Mouse (Mus musculus) mesoderm, embryonic 11.5 days (tissue): ENCODE measurements around the gene Usp34.
"Not testable (repeated sequence)": the region's sequence is repeated elsewhere in the genome, so short reads cannot be mapped to it uniquely, and the experiment has no call there.

ENCODE experiments used
- DNase-seq: peaks from one replicate; pipeline ENCODE4 v3.0.0-alpha.2; 2012; ENCODE audit warnings: low read depth, low spot score

Gene Usp34

DNA sequence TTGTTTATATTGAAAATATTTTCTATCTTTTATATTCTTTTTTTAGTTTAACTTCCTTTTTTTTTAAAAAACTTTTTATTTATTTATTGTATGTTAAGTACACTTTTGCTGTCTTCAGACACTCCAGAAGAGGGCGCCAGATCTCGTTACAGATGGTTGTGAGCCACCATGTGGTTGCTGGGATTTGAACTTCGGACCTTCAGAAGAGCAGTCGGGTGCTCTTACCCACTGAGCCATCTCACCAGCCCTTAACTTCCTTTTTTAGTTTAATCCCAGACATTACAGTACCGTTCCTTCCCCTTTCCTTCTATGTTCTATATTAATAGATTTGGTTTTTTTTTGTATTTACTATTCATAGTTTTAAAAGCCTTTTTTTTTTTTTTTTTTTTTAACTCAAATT, 50.5 kb downstream of the Usp34 start:
- not testable (repeated sequence) for DNase-seq

DNA sequence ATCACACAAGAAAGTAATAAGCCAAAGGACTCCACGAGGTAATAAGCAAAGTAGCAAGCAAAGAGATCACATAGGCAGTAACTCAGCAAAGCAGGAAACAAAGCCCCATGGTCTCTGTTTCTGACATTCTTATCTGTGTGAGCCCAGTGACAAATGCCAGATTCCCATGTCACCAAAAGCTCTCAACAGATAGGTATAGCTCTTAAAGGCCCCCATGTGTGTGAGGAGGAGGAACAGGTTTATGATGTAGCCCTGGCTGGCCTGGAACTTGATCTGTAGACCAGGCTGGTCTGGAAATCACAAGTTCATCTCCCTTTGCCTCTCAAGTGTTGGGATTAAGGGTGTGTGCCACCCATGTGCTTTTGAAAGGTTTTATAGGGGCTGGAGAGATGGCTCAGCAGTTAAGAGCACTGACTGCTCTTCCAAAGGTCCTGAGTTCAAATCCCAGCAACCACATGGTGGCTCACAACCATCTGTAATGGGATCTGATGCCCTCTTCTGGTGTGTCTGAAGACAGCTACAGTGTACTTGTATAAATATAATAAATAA, 53.1 kb downstream of the Usp34 start:
- DNase-seq = not testable (repeated sequence)

DNA sequence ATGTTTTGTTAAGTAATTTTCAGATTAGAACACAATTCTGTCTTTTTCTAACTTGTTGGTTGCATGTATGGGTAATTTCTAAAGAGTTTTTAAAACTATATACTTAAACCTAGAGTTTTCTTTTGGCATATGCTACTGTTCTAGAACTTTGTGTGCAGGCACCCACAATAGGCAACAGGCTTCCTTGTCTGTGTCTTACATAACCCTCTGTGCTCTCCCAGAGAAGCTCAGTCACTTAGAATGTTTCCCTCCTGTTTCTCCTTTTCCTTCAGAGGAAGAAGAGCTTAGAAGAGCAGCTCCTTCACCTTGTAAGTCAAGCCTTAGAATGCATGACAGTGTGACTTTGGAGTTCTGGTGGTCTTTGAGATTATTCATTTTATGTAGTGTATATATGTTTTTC, 55.6 kb downstream of the Usp34 start:
- no peak for DNase-seq

DNA sequence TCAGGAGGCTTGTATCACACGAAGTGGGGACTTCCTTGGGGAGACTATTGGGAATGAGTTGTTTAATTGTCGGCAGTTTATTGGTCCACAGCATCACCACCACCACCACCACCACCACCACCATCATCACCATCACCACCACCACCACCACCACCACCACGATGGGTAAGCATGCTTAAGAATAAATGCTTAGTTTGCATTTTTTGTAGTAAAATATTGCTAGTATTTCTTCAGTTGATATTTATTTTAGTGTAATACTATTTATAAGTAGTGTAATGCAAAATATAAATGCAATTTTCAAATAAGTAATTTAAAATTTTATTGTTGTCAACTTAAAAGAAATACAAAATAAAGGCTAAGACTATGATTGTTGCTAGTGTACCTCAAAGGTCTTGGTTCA, 57.7 kb downstream of the Usp34 start:
- DNase-seq = no peak

DNA sequence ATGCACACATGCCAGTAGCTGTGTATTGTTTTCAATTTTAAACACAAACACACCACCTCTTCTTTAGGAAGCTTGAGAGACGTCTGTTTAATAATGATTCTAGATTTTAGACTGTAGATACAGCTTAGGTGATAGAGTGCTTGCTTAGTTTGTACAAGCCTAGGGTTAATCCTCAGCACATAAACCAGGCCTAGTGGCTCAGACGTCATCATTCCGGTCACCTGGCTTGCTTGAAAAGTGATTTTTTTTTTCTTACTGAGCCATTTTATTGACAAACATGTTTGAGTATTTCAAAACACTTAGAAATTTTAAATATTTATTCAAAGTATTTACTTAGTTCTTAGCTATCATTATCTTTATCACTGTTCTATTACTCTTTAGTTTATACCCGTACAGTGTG, 65.3 kb downstream of the Usp34 start:
- DNase-seq = no peak

DNA sequence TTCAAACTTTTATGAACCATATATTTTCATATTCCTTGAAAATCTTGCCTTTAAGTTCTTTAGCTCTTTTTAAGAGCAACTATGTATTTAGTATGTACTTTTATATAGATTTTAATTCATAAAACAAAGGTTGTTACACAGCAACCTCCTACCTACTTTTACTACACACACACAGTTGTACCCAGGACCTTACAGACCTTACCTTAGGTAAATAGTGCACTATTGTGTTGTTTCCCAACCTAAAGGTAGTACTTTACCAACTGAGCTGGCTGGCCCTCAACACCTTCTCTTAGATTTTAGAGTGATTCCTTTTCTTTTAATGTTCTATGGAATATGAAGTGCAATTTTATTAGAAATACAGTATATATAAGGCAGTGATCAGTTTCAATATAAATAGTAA, 65.8 kb downstream of the Usp34 start:
- DNase-seq = no peak

DNA sequence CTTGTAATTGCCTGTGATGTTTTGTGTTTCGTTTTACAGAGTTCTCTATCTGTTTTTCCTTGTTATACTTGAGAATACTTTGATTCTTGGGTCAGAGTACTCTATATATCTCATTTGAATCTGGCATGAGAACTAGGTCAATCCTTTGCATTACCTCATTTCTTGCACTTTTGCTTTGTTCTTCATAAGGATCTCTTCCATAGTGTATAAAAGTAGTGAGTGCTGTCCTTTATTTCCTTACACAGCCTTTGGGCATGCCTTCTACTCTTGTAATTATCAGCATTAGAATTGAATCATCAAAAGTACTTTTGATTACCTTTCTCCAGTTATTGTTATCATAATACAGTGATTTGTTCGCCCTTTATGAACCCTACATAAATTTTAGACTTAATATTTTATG, 73.4 kb downstream of the Usp34 start:
- no peak for DNase-seq

DNA sequence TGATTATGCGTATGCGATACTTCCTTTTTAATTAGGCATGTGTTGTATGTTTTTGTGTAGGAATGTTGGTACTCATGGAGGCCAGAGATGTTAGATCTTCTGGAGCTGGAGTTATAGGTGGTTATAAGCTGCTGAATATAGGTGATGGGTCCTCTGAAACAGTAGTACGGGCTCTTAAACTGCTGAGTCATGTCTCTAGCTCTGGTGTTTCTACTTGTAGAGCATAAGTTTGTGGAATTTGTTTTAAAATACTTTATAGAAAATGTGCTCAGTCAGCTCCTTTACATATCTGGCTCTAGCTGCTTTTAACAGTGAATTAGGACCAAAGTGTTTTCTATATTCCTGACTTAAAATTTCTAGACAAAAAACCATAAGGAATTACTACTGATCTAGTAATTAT, 73.9 kb downstream of the Usp34 start:
- no peak for DNase-seq

DNA sequence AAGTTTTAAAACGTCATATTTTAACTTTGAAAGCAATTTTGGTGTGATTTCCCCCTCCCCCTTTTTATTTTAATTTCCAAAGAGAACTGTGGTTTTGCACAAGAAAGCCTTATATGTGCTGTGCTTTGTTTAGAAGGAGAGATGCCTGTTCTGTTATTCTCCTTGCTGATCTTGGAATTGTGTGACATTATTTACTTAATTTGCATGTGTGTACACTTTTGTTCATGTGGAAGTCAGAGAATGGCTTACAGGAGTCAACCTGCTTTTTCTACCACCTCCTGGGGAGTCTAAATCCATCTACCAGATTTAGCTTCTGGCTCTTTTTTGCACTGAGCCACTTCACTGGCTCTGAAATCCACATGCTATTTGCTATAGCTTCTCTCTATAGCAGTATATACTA, 76.1 kb downstream of the Usp34 start:
- DNase-seq = no peak

DNA sequence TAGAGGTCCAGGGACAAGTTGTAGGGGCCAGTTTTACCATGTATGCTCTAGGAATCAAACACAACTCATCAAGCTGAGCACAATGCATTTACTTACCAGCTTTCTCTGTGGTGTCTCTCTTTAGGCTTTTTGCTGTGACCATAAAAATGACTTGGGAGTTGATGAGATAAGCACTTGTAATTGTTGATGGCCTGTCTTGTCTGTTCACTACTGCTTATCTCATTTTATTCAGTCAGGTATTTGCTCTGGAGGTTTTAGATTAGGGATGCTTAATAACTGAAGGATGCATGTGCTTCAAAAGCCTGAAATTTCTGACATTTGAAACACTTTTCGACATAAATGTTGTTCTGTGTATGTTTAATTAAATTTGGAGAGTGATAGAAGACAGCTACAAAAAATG, 83.0 kb downstream of the Usp34 start:
- no peak for DNase-seq

DNA sequence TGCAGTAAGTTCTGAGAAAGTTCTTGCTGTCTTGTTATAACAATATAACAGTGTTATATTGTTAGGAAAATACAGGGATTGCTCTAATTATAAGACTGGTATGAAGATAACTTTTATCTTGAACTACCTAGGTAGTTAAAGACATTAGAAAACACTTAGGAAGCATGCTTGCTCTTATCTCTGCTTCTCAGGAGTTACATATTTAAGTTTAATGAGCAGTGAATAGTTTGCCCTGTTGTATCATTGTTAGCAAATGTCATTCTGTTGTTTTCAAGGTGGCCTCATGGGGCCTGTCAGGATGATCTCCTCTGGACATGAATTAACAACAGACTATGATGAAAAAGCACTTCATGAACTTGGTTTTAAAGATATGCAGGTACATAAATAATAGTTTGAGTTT, 85.9 kb downstream of the Usp34 start:
- DNase-seq = no peak

DNA sequence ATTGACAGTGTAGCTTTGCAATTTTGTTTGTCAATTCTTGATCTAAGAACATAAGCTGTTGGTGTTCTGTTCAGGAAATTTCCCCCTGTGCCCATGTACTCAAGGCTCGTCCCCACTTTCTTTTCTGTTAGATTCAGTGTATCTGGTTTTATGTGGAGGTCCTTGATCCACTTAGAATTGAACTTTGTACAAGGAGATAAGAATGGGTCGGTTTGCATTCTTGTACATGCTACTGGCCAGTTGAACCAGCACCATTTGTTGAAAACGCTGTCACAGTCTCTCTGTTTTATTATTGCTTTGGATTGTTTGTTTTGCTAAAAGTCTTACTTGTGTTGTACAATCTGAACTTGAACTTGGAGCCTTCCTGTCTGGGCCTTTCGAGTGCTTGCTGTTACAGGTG, 89.9 kb downstream of the Usp34 start:
- no peak for DNase-seq

DNA sequence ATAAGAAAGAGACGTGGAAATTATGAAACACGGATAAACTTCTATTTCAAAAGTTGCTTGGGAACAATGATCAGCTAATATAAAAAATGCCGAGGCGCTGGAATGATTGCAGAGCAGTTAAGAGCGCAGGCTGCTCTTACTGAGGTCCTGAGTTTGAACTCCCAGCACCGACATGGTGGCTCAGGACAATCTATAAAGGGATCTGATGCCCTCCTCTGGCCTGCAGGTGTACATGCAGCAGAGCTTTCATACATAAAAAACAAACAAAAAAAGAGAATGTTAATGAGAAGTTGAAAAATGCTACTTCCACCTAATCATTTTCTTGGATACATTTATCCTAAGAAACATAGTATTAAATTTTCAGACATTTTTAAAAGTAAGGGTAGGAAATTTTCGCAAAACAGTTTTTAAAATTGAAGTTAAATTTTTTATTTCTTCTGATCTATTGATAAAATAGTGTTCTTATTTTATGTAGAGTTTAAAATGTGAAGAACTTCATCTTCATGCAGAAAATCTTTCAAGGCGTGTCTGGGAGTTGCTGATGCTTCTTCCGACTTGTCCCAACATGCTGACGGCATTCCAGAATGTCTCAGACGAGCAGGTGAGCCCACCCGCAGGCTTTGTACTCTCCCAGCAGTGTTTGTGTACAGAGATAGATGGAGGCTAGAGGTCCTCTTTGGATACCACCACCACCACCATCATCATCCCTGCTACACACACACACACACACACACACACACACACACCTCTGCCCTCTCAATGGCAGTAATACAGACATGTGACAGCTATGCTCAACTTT, 94.5 kb downstream of the Usp34 start:
- DNase-seq = peak; percentile 11

DNA sequence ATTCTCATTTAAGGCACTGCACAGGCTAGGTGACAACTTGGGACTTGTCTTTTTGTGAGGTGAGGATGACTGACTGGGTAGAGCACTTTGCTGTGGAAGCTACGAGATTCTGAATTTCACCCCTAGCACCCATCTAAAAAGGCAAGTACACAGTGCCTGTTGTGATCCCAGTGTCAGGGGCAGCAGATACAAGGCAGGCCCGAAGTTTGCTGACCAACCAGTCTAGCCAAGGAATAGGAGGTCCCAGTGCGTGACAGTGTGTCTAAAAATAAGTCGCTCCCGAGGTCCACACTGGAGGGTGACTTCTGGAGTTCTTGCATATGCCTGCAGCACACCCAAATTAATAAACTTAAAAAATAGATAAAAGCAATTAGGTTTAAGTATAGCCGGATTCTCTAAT, 121.6 kb downstream of the Usp34 start:
- no peak for DNase-seq

DNA sequence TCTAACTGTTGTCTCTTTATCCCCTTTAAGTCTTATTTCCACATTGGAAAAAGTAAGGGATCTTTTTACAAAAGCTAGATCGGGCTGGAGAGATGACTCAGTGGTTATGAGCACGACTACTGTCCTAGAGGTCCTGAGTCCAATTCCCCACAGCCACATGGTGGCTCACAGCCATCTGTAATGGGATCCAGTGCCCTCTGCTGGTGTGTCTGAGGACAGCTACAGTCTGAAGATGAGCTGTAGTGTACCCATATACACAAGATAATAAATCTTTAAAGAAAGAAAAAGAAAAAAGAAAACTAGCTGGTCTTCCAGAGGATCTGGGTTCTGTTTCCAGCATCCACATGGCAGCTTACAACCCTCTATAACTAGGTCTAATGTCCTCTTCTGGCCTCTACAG, 123.3 kb downstream of the Usp34 start:
- no peak for DNase-seq

DNA sequence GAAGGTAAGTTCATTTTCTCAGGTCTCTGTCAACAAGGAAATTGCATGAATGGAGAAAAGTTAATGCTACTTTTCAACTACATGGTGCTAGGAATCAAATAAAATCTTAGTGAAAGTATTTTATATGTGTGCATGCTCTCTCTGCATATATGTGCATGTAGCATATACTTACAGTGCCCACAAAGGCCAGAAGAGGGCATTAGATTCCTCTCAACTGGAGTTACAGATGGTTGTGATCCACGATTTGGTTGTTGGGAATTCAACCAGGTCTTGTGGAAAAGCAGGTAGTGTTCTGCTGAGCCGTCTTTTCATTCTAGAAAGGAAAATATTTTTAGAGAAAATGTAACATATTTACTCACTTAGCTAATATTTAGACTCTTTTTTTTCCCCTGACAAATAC, 129.4 kb downstream of the Usp34 start:
- DNase-seq = peak; percentile 4

DNA sequence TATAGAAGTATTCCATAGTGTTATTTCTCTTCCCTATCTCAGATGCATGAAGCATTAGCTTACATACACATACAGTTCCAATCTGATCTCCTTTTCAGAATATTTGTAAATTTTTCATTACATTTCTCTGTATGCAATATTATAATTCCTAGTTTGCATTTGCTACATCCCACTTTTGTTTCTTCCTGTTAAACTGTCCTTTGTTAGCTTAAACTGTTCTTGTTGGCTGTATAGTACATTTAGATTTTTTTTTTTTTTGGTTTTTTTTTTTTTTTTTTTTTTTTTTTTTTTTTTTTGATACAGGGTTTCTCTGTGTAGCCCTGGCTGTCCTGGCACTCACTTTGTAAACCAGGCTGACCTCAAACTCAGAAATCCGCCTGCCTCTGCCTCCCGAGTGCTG, 159.2 kb downstream of the Usp34 start:
- not testable (repeated sequence) for DNase-seq

DNA sequence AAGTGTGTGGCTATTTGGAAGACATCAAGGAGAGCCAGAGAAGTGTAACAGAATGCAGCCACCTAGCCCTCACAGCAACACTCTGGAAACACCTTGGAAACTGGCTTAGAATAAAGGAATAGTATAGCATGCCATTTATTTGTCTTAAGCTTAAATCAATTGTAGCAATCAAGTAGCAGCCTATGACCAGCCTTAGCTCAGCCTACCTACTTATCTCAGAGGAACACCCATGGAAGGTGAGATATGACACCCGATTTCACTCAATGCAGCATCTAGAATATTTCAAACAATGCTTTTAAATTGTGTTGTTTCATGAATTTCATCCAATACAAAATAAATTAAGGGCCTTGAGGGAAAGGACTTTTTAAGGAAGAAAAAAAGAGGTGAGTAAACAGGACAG, 183.3 kb downstream of the Usp34 start:
- DNase-seq = no peak

DNA sequence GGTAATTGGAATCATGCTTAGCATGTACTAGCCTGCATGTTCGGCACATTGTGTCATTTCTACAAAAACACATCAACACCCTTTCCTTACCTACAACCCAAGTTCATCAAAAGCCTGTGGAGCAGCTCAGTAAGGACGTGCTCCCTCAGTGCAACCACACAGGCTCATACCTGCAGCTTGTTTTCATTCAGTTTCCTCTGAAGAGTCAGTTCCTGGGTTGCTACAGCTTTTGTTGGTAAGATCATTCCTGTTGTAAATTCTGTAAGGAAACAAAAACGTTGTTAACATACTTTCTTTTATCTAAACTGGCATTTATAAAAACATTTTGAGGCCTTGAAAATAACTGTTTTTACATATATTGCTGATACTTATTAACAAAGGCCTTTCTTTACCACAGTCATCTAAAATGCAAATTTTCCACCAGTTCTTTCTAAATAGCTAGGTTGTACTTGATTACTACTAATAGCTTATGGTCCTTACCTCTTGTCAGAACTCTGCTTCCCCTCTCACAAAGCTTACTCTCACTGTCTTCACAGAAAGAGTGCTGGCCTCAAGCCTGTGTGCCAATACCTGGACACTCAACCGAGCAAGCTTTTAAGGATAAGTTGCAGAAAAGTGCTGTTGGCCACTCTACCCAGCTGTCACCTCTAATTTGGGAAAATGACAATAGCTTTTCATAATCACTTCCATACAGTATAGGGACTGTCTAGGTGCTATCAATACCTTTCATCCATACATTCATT, 185.5 kb downstream of the Usp34 start:
- no peak for DNase-seq

DNA sequence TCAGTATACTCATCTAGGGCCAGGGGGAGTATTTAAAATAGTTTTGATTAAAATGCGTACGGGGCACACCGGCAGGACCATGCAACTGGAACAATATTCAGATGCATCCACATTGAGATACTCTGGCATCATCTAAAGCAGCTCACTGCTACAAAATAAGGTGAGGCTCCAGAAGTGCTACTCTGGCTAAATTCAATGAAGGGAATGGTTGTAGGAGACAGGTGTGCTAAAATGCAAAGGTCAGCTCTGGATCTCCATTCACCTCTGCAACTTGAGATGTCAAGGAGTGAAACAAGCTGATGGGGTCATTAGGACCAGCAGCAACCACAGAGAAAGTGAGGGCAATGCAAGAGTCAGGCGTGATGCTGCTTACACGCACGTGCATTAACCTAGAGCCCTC, 188.5 kb downstream of the Usp34 start:
- no peak for DNase-seq

DNA sequence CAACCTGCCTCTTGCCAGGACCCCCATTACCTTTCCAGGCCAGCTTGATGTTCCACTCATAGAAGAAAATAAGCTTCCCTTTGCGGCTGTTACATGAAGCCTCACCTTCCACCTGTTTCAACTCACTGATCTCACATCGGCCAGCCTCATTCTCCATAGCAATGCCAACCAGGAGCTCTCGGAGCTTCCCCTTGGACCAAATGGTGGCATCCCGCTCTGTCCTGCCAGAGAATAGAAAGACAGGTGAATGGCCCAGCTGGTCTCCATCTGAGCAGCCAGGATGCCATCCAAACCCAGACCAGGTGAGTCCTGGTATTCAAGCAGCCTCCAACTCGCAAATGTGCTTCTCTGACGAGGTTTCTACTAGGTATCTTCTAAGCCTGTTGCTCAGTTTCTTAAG, 190.0 kb downstream of the Usp34 start:
- DNase-seq = no peak

DNA sequence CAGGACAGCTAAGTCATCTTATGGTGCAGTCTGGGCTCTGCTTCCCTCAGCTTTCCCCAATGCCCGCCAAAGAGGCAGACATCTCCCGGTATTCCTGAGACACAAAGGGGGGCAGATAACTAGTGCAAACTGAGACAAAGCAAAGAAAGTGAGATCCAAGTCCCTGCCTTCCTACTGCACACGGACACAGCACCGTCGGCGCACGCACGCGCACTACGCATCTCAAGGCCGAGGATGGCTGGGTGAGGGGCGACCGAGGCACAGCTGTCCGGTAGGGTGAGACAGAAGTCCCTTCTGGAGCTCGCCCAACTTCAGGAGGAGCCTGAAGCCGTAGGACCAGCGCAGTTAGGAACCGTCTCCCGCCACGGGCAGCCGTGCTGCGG, 190.6 kb downstream of the Usp34 start:
- peak; percentile 83 for DNase-seq
